In the genomic region with DNA sequence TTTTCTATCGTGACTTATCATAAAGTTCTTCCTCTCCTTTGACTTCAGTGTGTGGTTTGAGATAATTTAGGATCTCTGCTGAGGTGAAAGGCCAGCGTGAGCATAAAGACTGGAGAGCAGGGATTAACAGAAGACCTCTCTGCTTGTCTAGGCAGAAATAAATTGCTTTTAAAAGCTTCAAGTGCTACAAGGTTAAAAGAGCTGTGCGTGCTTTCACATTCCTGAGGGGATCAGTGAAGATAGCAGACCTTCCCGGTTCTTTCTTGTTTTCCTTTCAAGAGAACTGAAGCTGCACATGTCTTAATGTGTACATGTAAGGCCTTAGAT, we compare ENCODE assay signal across 8 mouse cellular contexts. TPM values are rescaled to one million over a fixed set of nuclear protein-coding genes. Genes with fewer than 3 reads are reported as not detected.
DNase-seq lines count a peak whose midpoint lies in the region; ATAC-seq and TF ChIP-seq lines count a peak whose summit lies in the region.

No protein-coding gene starts in this region.

- peak overlapping the region; percentile 87 for H3K4me2 ChIP-seq in heart, embryonic 14.5 days (ENCODE audit: low read length)
- H3K4me2 ChIP-seq in heart, postnatal 0 days (ENCODE audit: low read depth, low read length), result peak overlapping the region; percentile 73

- peaks cover 4 to 29% of the 10 kb centered on the region in 2 experiments; a peak in 3 of 4 replicates for H3K4me1 ChIP-seq in heart, embryonic 14.5 days (ENCODE audit: control insufficient read depth in 2 of 2, insufficient read depth in 2 of 2, low read length in 2 of 2)
- H3K4me1 ChIP-seq in MEL (ENCODE audit: control insufficient read depth in 1 of 2, insufficient read depth in 2 of 2, low read length in 2 of 2), result 0 out of 4 replicates have a peak, but pooled peaks cover 2 to 4% of the 10 kb centered on the region in 2 experiments
- peaks cover 18% of the 10 kb centered on the region; the same call in 1 of the 2 replicates for H3K4me1 ChIP-seq in heart, postnatal 0 days (ENCODE audit: control insufficient read depth, insufficient read depth)

- no peak for DNase-seq in heart, postnatal 36 days
- DNase-seq in MEL (ENCODE audit: low read depth, low spot score), result peak; percentile 33
- no peak for DNase-seq in heart, postnatal 0 days (ENCODE audit: low spot score)
- peak; percentile 49 for DNase-seq in mesoderm, embryonic 11.5 days (ENCODE audit: low read depth, low spot score)
- DNase-seq in right cerebral cortex, postnatal 10 days (ENCODE audit: low spot score in 2 of 2), result no peak
- no peak for DNase-seq in ovary, postnatal 36 days (ENCODE audit: low spot score)

- no peak for TF ChIP-seq EP300 in MEL (IDR thresholded peaks at IDR 0.05; ENCODE audit: low read depth in 1 of 2, low read length in 2 of 2)
- TF ChIP-seq EP300 in heart, postnatal 0 days (IDR thresholded peaks at IDR 0.05; ENCODE audit: low read depth), result no peak

- TF ChIP-seq RAD21 in MEL (IDR thresholded peaks at IDR 0.05; ENCODE audit: low read depth, low read length), result no peak

- intact Hi-C loops in heart, postnatal 36 days (cut with DNase I), result no loop called here

- H3K79me2 ChIP-seq in MEL (ENCODE audit: control insufficient read depth, insufficient read depth, low read length, poor library complexity), result peaks cover 1% of the 10 kb centered on the region; the same call in 1 of the 2 replicates

- H3K36me3 ChIP-seq in heart, embryonic 14.5 days (ENCODE audit: control insufficient read depth, insufficient read depth, low read length), result no peaks in the 10 kb centered on the region
- H3K36me3 ChIP-seq in MEL (ENCODE audit: control insufficient read depth in 1 of 2, insufficient read depth in 2 of 2, low read length in 2 of 2), result peaks cover 0 to 8% of the 10 kb centered on the region in 2 experiments; a peak in 2 of 4 replicates
- no peaks in the 10 kb centered on the region for H3K36me3 ChIP-seq in heart, postnatal 0 days (replicated peaks; ENCODE audit: control insufficient read depth, insufficient read depth, low read length)

- 2% methylated on average over 4 of the region's 4 CpGs for WGBS in heart, embryonic 14.5 days
- WGBS in heart, postnatal 0 days, result 5% methylated on average over 4 of the region's 4 CpGs

- no peaks in the 10 kb centered on the region for H3K9me3 ChIP-seq in heart, embryonic 14.5 days (ENCODE audit: control insufficient read depth, low read length)
- no peaks in the 10 kb centered on the region for H3K9me3 ChIP-seq in MEL (replicated peaks; ENCODE audit: insufficient read depth, low read length)
- no peaks in the 10 kb centered on the region for H3K9me3 ChIP-seq in heart, postnatal 0 days (replicated peaks; ENCODE audit: control insufficient read depth, low read length)

- TF ChIP-seq POLR2A in MEL (IDR thresholded peaks at IDR 0.05; ENCODE audit: control insufficient read depth in 1 of 2, insufficient read depth in 1 of 2, low read depth in 1 of 2, low read length in 2 of 2, poor library complexity in 1 of 2), result no peak

- H3K27ac ChIP-seq in heart, embryonic 14.5 days (replicated peaks in 1 of 2; ENCODE audit: control insufficient read depth in 1 of 2, insufficient read depth in 1 of 2, low read depth in 2 of 2, low read length in 2 of 2), result peak overlapping the region in 1 of 2 experiments; percentile 91; a peak in 1 of 4 replicates
- H3K27ac ChIP-seq in MEL (ENCODE audit: control insufficient read depth, low read depth, low read length), result no peak overlapping the region
- peak overlapping the region; percentile 87; the same call in 1 of the 2 replicates for H3K27ac ChIP-seq in heart, postnatal 0 days (ENCODE audit: low read depth)

- peak overlapping the region; percentile 92 for H3K9ac ChIP-seq in heart, embryonic 14.5 days (ENCODE audit: low read length)
- peak overlapping the region; percentile 52; the same call in 1 of the 2 replicates for H3K9ac ChIP-seq in MEL (ENCODE audit: control insufficient read depth, low read depth, low read length, poor library complexity, severe bottlenecking)
- peak overlapping the region; percentile 68 for H3K9ac ChIP-seq in heart, postnatal 0 days (replicated peaks; ENCODE audit: low read depth, low read length)

- H3K4me3 ChIP-seq in heart, embryonic 14.5 days (ENCODE audit: control insufficient read depth in 1 of 2, insufficient read depth in 1 of 2, low read depth in 1 of 2, low read length in 2 of 2), result peak overlapping the region; percentile 93 to 96; a peak in 3 of 4 replicates
- peak overlapping the region in 1 of 2 experiments; percentile 77; a peak in 2 of 4 replicates for H3K4me3 ChIP-seq in MEL (ENCODE audit: control insufficient read depth in 1 of 2, insufficient read depth in 1 of 2, low read depth in 2 of 2, low read length in 2 of 2)
- H3K4me3 ChIP-seq in heart, postnatal 0 days (ENCODE audit: low read depth, low read length), result peak overlapping the region; percentile 81

- ATAC-seq in heart, embryonic 14.5 days (ENCODE audit: insufficient number of reproducible peaks, insufficient read depth, low FRiP score, low read depth), result no peak
- no peak for ATAC-seq in heart, postnatal 0 days (ENCODE audit: insufficient read depth, low read depth)
- ATAC-seq in monocyte, adult 5-6 weeks (replicated peaks; ENCODE audit: insufficient number of reproducible peaks, low FRiP score, low TSS enrichment, poor library complexity, severe bottlenecking), result no peak

- no peak for TF ChIP-seq CTCF in MEL (IDR thresholded peaks at IDR 0.05 in 2 of 3, conservative IDR thresholded peaks at IDR 0.05 in 1 of 3; ENCODE audit: control insufficient read depth in 1 of 3, insufficient read depth in 1 of 3, low read depth in 2 of 3, low read length in 3 of 3, poor library complexity in 1 of 3, severe bottlenecking in 1 of 3)
- no peak for TF ChIP-seq CTCF in heart, postnatal 0 days (IDR thresholded peaks at IDR 0.05; ENCODE audit: low read depth)

- no peaks in the 10 kb centered on the region for H3K27me3 ChIP-seq in heart, embryonic 14.5 days (ENCODE audit: control insufficient read depth, insufficient read depth, low read length)
- H3K27me3 ChIP-seq in MEL (ENCODE audit: control insufficient read depth in 1 of 2, insufficient read depth in 2 of 2, low read length in 2 of 2), result no peaks in the 10 kb centered on the region
- no peaks in the 10 kb centered on the region for H3K27me3 ChIP-seq in heart, postnatal 0 days (ENCODE audit: control insufficient read depth, insufficient read depth, low read length)

TF ChIP-seq in MEL, 35 proteins besides CTCF, POLR2A, EP300 and RAD21:
- no peak for TF ChIP-seq MYB (IDR thresholded peaks at IDR 0.05; ENCODE audit: low read depth, low read length)
- no peak for TF ChIP-seq GABPA (IDR thresholded peaks at IDR 0.05; ENCODE audit: low read depth, low read length)
- peak; percentile 19; the same call in 1 of the 2 replicates for TF ChIP-seq TCF12 (IDR thresholded peaks at IDR 0.05; ENCODE audit: low read depth, low read length)
- TF ChIP-seq MAZ (IDR thresholded peaks at IDR 0.05; ENCODE audit: low read depth, low read length), result no peak
- TF ChIP-seq POLR2AphosphoS2 (IDR thresholded peaks at IDR 0.05; ENCODE audit: low read length), result no peak
- TF ChIP-seq RCOR1 (IDR thresholded peaks at IDR 0.05; ENCODE audit: low read depth, low read length), result peak; percentile 95
- no peak for TF ChIP-seq ZKSCAN1 (IDR thresholded peaks at IDR 0.05; ENCODE audit: low read depth, low read length)
- no peak for TF ChIP-seq MAX (IDR thresholded peaks at IDR 0.05; ENCODE audit: low read length)

RNA-seq across cellular contexts. Expression of a gene that starts 1.1 kb away (rescaled TPM):
- polyA plus RNA-seq in heart, embryonic 14.5 days (2014; fragmentation: Nextera tagmentation; extraction: Ambion mirVana), result 18.4 and 21.1 TPM in 2 replicates
- total RNA-seq in heart, postnatal 36 days (2021), result 10 to 100 TPM; 12.4 to 12.5 TPM
- total RNA-seq in MEL (2012; rRNA removed), result 9.0 and 9.5 TPM in 2 replicates
- polyA plus RNA-seq in MEL (2012; ENCODE audit: insufficient read depth in 1 of 2, insufficient read length in 2 of 2, low read depth in 1 of 2, low replicate concordance in 2 of 2, missing spikeins in 1 of 2), result 10 to 100 TPM in 1 of 2 experiments, not detected in 1; 18.3 TPM
- total RNA-seq in heart, postnatal 0 days (2014; rRNA removed; ENCODE audit: low replicate concordance), result 26.1 and 39.3 TPM in 2 replicates
- polyA plus RNA-seq in heart, postnatal 0 days (2015; fragmentation: Nextera tagmentation; extraction: Ambion mirVana), result 8.7 and 9.0 TPM in 2 replicates
- 7.7 to 11.1 TPM (median 9.3 TPM) in 3 replicates for total RNA-seq in monocyte, adult 5-6 weeks (2017)

RNA-seq across cellular contexts. Expression of a gene that starts 27.4 kb away (rescaled TPM):
- 6.6 and 7.2 TPM in 2 replicates for polyA plus RNA-seq in heart, embryonic 14.5 days (2014; fragmentation: Nextera tagmentation; extraction: Ambion mirVana)
- total RNA-seq in heart, postnatal 36 days (2021), result 10 to 100 TPM; 15.9 to 19.1 TPM
- 3.2 and 3.5 TPM in 2 replicates for total RNA-seq in MEL (2012; rRNA removed)
- 10 to 100 TPM in 1 of 2 experiments, not detected in 1; 11.4 TPM for polyA plus RNA-seq in MEL (2012; ENCODE audit: insufficient read depth in 1 of 2, insufficient read length in 2 of 2, low read depth in 1 of 2, low replicate concordance in 2 of 2, missing spikeins in 1 of 2)
- total RNA-seq in heart, postnatal 0 days (2014; rRNA removed; ENCODE audit: low replicate concordance), result 10.3 and 14.5 TPM in 2 replicates
- 3.3 and 3.6 TPM in 2 replicates for polyA plus RNA-seq in heart, postnatal 0 days (2015; fragmentation: Nextera tagmentation; extraction: Ambion mirVana)
- 22.7 to 46.5 TPM (median 29.5 TPM) in 3 replicates for total RNA-seq in monocyte, adult 5-6 weeks (2017)

Comparison
In these comparisons a context has a peak if more than half of its experiments do, and no peak if none do; other contexts are left out.
1. DNase-seq: peak in MEL (single experiment) and mesoderm, embryonic 11.5 days (single experiment); none in heart, postnatal 36 days (0 of 2), heart, postnatal 0 days (single experiment), right cerebral cortex, postnatal 10 days (0 of 2) and ovary, postnatal 36 days (single experiment).
2. Peak in every context shown above with its lines, with median percentiles within 50 percentile points of each other: H3K9ac ChIP-seq.